Mouse (Mus musculus): ENCODE measurements around the gene Gmppb. TPM values are rescaled to one million over a fixed set of nuclear protein-coding genes. Genes with fewer than 3 reads are reported as not detected.

Gmppb gene
- 10 to 100 TPM; 28.8 to 40.7 TPM for polyA plus RNA-seq (2017; shearing (Covaris generic))

GRCm38 (mm10) chr9:108049016-108049455 lies at the start of gene Gmppb:
Gene Gmppb, plus strand, starts transcription at chr9:108049242.

GRCm38 (mm10) chr9:108001922-108002770 lies 46.9 kb upstream of the Gmppb start, which contains the start of gene Ip6k1:
Gene Ip6k1, plus strand, starts transcription at chr9:108002501.

GRCm38 (mm10) chr9:108052885-108053664 lies 4.0 kb downstream of the Gmppb start, which contains the start of gene Amigo3:
Gene Amigo3, plus strand, starts transcription at chr9:108053159.

GRCm38 (mm10) chr9:108080168-108080567 lies 31.1 kb downstream of the Gmppb start, which contains the start of gene Mst1:
Gene Mst1, plus strand, starts transcription at chr9:108080436.

GRCm38 (mm10) chr9:108082988-108083431 lies 34.0 kb downstream of the Gmppb start, which contains the start of gene Rnf123:
Gene Rnf123, minus strand, starts transcription at chr9:108083346.

GRCm38 (mm10) chr9:108094184-108094941 lies 45.3 kb downstream of the Gmppb start, which contains the start of gene Apeh:
Gene Apeh, minus strand, starts transcription at chr9:108094606.

Other genes with a start within 250 kb of the Gmppb start
- gene Rbm6, start 176.0 kb upstream of the Gmppb start, polyA plus RNA-seq (2017; shearing (Covaris generic)), result 10 to 100 TPM; 72.7 to 84.1 TPM
- 10 to 100 TPM; 15.3 to 27.2 TPM for gene Mon1a, start 161.1 kb upstream of the Gmppb start, polyA plus RNA-seq (2017; shearing (Covaris generic))
- gene Mst1r, start 142.4 kb upstream of the Gmppb start, polyA plus RNA-seq (2017; shearing (Covaris generic)), result not detected
- not detected for gene Actl11, start 120.8 kb upstream of the Gmppb start, polyA plus RNA-seq (2017; shearing (Covaris generic))
- gene Camkv, start 113.6 kb upstream of the Gmppb start, polyA plus RNA-seq (2017; shearing (Covaris generic)), result under 1 TPM in 1 of 2 experiments, not detected in 1; 0.60 TPM
- gene Traip, start 99.1 kb upstream of the Gmppb start, polyA plus RNA-seq (2017; shearing (Covaris generic)), result 1 to 10 TPM; 6.5 to 7.3 TPM
- 100 to 1,000 TPM; 200 to 283 TPM for gene Uba7, start 73.7 kb upstream of the Gmppb start, polyA plus RNA-seq (2017; shearing (Covaris generic))
- under 1 TPM in 1 of 2 experiments, not detected in 1; 0.38 TPM for gene Gm20661, start 66.2 kb upstream of the Gmppb start, polyA plus RNA-seq (2017; shearing (Covaris generic))
- 1 to 10 TPM; 1.1 to 3.2 TPM for gene Inka1, start 63.4 kb upstream of the Gmppb start, polyA plus RNA-seq (2017; shearing (Covaris generic))
- 1 to 10 TPM in 1 of 2 experiments, under 1 TPM in 1; 0.26 to 4.9 TPM for gene Cdhr4, start 56.7 kb upstream of the Gmppb start, polyA plus RNA-seq (2017; shearing (Covaris generic))
- gene Gm20662, start 52.9 kb upstream of the Gmppb start, polyA plus RNA-seq (2017; shearing (Covaris generic)), result under 1 TPM in 1 of 2 experiments, not detected in 1; 0.15 TPM
- gene Ip6k1, start 46.7 kb upstream of the Gmppb start, polyA plus RNA-seq (2017; shearing (Covaris generic)), result 100 to 1,000 TPM in 1 of 2 experiments, 10 to 100 TPM in 1; 86.8 to 112 TPM
- 1 to 10 TPM; 3.1 to 3.9 TPM for gene Amigo3, start 3.9 kb downstream of the Gmppb start, polyA plus RNA-seq (2017; shearing (Covaris generic))
- gene Mst1, start 31.2 kb downstream of the Gmppb start, polyA plus RNA-seq (2017; shearing (Covaris generic)), result 1 to 10 TPM; 1.9 to 2.6 TPM
- gene Rnf123, start 34.1 kb downstream of the Gmppb start, polyA plus RNA-seq (2017; shearing (Covaris generic)), result 100 to 1,000 TPM; 113 to 120 TPM
- gene Apeh, start 45.4 kb downstream of the Gmppb start, polyA plus RNA-seq (2017; shearing (Covaris generic)), result 100 to 1,000 TPM in 1 of 2 experiments, 10 to 100 TPM in 1; 68.9 to 107 TPM
- gene Bsn, start 141.1 kb downstream of the Gmppb start, polyA plus RNA-seq (2017; shearing (Covaris generic)), result under 1 TPM; 0.18 to 0.83 TPM
- gene Dag1, start 214.7 kb downstream of the Gmppb start, polyA plus RNA-seq (2017; shearing (Covaris generic)), result 10 to 100 TPM in 1 of 2 experiments, 1 to 10 TPM in 1; 6.0 to 11.8 TPM
- gene Nicn1, start 241.2 kb downstream of the Gmppb start, polyA plus RNA-seq (2017; shearing (Covaris generic)), result 1 to 10 TPM; 1.2 to 1.6 TPM
- gene Amt, start 247.6 kb downstream of the Gmppb start, polyA plus RNA-seq (2017; shearing (Covaris generic)), result under 1 TPM; 0.11 to 0.28 TPM

Measured in activated CD4-positive, CD25-positive, alpha-beta regulatory T cell (primary cell).